Mouse (Mus musculus): ENCODE data around the gene Gm9040.
"Not testable (repeated sequence)": the region's sequence is repeated elsewhere in the genome, so short reads cannot be mapped to it uniquely, and the experiment has no call there.

Gm9040 gene

GRCm38 (mm10) chr10:118326869-118327268 is at the start of gene Gm9040:
Gene Gm9040 (minus strand): TSS chr10:118326969.
- DNase-seq (ENCODE audit: low read depth): not testable (repeated sequence)

- DNase-seq (ENCODE audit: low read depth): peak; percentile 84
These were observed 43.7 kb upstream of the Gm9040 start for GRCm38 (mm10) chr10:118370443-118370842.

GRCm38 (mm10) chr10:118369518-118369917 is 42.7 kb upstream of the Gm9040 start:
- DNase-seq (ENCODE audit: low read depth): no peak

DNA sequence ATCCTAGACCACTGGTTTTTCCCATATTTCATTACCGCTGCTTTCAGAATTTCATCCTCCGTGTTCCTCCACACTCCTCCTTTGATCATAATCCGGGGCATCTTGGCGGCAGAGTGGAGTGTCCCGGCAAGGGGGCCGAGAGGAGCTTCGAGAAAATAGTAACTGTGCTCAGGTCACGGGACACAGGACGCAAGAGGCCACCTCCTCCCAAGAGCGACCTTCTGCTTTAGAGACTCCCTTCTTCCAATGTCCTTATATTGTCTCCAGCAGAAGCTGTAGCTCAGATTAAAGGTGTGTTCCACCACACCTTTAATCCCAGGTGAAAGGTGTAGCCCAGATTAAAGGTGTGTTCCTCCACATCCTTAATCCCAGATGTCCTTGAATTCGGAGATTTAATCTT is 27.2 kb upstream of the Gm9040 start, which contains the start of gene Gm9049:
TSS of gene Gm9049 (minus strand) at position 101 of the 400 bp plus-strand sequence.
- not testable (repeated sequence) for DNase-seq (ENCODE audit: low read depth)

DNA sequence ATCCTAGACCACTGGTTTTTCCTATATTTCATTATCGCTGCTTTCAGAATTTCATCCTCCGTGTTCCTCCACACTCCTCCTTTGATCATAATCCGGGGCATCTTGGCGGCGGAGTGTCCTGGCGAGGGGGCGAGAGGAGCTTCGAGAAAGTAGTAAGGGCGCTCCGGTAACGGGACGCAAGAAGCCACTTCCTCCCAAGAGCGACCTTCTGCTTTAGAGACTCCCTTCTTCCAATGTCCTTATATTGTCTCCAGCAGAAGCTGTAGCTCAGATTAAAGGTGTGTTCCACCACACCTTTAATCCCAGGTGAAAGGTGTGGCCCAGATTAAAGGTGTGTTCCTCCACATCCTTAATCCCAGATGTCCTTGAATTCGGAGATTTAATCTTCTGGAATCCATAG is 21.8 kb upstream of the Gm9040 start, which contains the start of gene Gm9048:
TSS of gene Gm9048 (minus strand) at position 101 of the 400 bp plus-strand sequence.
- not testable (repeated sequence) for DNase-seq (ENCODE audit: low read depth)

GRCm38 (mm10) chr10:118343155-118343554 is 16.4 kb upstream of the Gm9040 start, which contains the start of gene Gm9046:
Gene Gm9046 (minus strand): TSS chr10:118343255.
- DNase-seq (ENCODE audit: low read depth): not testable (repeated sequence)

- DNase-seq (ENCODE audit: low read depth): not testable (repeated sequence)
These were observed 11.0 kb upstream of the Gm9040 start, which contains the start of gene Gm9045 for GRCm38 (mm10) chr10:118337731-118338130. Gene Gm9045 (minus strand): TSS chr10:118337831.

- not testable (repeated sequence) for DNase-seq (ENCODE audit: low read depth)
These were observed 5.5 kb upstream of the Gm9040 start, which contains the start of gene Gm9044 for GRCm38 (mm10) chr10:118332308-118332707. Gene Gm9044 (minus strand): TSS chr10:118332408.

DNA sequence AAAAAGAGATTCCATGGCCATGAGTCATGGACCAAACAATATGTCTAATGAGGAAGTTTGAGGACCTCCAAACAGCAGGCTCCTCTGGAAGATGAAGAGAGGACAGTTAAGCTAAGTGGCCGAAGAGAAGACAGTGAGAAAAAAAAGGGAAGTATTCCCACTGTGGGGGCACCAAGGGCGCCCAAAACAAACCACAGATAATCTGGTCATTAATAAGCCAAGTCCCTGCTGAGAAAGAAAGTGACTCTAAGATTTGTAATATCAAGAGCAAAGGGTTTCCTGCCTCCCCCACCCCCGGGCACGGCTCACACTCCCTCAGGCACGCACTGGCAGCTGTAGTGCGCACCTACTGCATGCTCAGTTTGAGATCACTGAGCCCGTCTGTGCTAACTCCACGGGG is 7.7 kb downstream of the Gm9040 start:
- DNase-seq (ENCODE audit: low read depth): no peak

GRCm38 (mm10) chr10:118302133-118302532 is 24.6 kb downstream of the Gm9040 start:
- DNase-seq (ENCODE audit: low read depth): not testable (repeated sequence)

DNA sequence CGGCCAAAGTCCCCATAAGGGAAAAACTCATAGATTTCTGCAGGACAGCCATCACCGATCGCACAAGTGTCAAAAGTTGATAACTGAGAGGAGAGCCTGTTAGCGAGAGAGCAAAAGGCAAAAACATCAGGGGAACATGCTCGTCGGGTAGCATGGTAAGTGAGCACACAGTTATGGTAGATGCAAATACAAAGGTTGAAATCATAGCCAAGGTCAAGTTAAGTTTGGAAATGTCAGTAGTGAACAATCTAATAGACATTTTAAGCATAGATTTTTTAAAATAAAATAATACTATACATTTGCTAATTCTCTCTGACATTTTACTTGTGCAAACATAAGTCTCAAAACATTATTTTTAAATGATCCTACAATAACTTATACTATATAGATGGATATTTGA is 31.8 kb downstream of the Gm9040 start, which contains the start of gene Iltifb:
TSS of gene Iltifb (minus strand) at position 101 of the 400 bp plus-strand sequence.
- no peak for DNase-seq (ENCODE audit: low read depth)

GRCm38 (mm10) chr10:118283016-118283415 is 43.8 kb downstream of the Gm9040 start:
- DNase-seq (ENCODE audit: low read depth): not testable (repeated sequence)

- not testable (repeated sequence) for DNase-seq (ENCODE audit: low read depth)
These were observed 44.2 kb downstream of the Gm9040 start for GRCm38 (mm10) chr10:118282565-118282964.

DNA sequence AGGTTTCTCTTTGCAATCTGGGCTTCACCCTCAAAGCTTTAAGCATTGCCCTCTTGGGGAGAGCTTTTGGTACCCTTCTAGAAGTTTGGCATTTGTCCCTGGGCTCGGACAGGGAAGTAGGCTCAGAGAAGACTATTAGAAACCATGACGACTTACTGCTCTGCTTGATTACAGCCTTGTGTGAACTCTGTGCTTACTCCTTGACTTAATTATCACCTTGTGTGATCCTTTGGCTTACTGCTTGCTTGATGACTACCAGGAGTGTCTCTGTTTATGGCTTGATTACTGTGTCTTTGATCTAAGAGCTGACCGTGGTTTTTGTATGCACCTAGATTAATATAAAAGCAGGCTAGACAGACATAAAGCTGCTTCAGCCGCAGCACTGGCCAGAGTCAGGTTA is 48.7 kb downstream of the Gm9040 start:
- DNase-seq (ENCODE audit: low read depth): not testable (repeated sequence)
